Mouse (Mus musculus) spleen, adult 2 months (tissue): ENCODE measurements around the gene Asgr1.

Source experiments
- CTCF ChIP-seq: fragments of 200-500 bp; IDR thresholded peaks from 2 replicates; pipeline ENCODE4 v1.5.1; 2011; ENCODE audit warnings: mild to moderate bottlenecking, inconsistent platforms; ENCODE audit not compliant: insufficient read depth, insufficient read length, insufficient replicate concordance; ENCODE audit errors: extremely low read depth
- POLR2A ChIP-seq: fragments of 200-500 bp; IDR thresholded peaks from 2 replicates; pipeline ENCODE4 v1.6.1; 2011; ENCODE audit warnings: low read depth, low read length, inconsistent platforms

DNA sequence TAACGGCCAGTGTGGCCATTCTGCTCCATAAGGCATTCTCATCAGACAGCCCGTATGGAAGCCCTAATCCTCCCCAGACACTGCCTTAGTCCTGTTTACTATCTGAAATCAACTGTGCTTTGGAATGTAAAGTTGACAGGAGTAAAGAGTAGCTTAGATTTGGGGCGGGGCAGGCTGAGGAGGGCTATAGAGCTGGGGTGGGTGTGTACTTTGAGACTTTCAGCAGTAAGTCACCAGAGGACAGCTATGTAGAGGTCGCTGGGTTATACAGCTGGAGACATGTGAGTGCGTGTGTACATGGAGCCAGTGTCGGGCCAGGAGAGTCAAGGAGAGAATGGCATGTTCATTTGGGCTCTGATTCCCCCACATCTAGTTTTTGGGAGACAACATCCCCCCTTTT is 6.0 kb downstream of the Asgr1 start:
- TF ChIP-seq CTCF (no peak), POLR2A (no peak)
